Mouse (Mus musculus) telencephalon, adult 2 months (tissue): ENCODE measurements at regions not wholly inside any gene's neighbourhood (a gene's known extent, or its start where the extent isn't known, plus 50 kb on each side); places are given as distances from the start of the nearest gene placed in this dataset.
"Not testable (repeated sequence)": the region's sequence is repeated elsewhere in the genome, so short reads cannot be mapped to it uniquely, and the experiment has no call there.

Experiments used
- DNase-seq: peaks from one replicate; pipeline ENCODE4 v3.0.0-alpha.2; 2011; ENCODE audit warnings: low read depth, low spot score

DNA sequence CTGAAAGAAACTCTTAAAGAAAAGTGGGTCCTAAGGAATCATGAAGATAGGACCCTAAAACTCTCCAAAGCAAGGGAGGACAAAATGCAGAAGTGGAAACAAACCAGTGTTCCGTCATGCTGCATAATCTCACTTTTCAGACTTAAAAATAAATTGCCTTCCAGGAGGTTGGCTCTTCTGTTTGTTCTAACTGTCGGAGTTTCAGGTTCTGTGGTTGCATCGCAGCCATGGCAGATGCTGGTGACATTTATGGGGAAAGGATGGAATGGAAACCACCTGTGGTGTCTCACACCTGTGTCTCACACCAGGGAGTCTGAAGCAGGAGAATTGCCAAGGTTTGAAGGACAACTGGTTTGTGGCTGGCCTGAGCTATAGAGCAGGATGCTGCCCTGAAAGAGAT, 50.9 kb upstream of the Hivep1 start:
- DNase-seq, result no peak

DNA sequence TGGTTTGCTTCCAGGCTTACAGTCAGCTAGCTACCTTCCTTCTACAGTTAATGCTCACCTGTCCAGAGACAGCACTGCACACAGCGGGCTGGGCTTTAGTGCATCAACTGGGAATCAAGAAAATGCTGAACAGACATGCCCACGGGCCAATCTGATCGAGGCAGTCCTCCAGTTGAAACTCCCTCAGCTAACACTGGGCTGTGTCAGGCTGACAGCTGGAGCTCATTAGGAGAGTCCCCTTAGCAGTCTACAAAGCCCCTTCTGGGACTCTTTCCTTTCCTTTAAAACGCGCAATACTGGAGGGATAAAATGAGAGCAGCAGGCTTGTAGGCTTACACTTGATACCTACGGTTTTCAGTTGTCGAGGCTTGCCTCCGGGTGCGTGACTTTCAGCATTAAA, 53.9 kb upstream of the Hivep1 start:
- DNase-seq, result no peak

DNA sequence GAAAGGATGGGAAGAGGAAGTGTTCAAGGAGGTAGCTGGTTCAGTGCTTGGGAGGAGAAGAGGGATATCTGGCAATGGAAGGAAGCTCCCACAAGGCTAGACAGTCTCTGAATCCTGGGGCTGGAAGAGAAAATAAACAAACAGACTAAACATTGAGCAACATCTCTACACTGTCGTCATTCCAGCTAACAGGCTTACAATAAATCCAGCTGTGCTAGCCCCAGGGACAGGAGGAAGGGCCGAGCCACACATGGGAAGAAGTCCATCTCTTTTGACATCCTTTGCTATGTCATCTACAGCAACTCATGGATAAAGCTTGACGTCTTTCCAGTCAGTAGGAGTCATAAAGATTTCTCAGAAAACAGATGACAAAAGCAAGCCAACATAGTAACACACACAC, 57.7 kb upstream of the Hivep1 start:
- no peak for DNase-seq

DNA sequence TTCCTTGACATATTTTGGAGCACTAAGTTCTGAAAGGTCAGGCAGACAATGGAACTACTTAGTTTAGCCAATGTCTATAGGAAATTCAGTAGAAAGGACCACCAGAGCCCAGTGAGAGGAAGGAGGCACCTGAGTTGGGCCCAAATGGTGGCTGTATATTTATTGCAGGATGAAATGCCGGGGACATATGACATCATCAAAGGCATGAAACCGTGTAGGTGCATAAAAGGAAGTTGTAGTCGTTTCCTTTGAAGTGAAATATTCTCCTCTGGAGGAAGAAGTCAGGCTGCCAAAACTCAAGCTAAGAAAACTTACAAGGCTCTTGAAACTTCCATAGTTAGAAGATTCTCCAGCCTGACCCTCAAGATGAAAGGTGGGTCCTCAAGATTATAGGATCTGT, 75.9 kb upstream of the Hivep1 start:
- DNase-seq, result no peak

DNA sequence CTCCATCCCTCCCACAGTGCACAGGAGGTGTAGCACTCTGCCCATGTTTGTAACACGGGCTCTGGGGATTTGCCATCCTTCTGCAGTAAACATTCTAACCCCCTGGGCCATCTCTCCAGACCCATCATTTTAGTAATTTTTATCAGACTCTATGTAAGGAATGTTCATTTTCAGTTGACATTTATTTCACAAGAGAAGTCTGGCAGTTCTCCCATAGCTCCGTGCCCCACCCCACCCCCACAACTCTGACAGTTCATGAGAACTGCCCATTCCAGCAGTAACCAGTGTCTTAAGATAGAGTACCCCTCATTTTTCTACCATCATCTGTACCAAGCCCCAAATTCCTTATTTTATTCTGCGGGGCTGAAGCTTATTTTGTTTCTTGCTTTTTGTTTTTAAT, 88.9 kb upstream of the Hivep1 start:
- DNase-seq, result no peak

DNA sequence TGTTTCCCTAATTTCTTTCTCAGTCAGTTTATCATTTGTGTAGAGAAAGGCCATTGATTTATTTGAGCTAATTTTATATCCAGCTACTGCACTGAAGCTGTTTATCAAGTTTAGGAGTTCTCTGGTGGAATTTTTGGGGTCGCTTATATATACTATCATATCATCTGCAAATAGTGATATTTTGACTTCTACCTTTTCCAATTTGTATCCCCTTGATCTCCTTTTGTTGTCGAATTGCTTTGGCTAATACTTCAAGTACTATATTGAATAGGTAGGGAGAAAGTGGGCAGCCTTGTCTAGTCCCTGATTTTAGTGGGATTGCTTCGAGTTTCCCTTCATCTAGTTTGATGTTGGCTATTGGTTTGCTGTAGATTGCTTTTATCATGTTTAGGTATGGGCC, 90.9 kb upstream of the Hivep1 start:
- DNase-seq, result not testable (repeated sequence)

DNA sequence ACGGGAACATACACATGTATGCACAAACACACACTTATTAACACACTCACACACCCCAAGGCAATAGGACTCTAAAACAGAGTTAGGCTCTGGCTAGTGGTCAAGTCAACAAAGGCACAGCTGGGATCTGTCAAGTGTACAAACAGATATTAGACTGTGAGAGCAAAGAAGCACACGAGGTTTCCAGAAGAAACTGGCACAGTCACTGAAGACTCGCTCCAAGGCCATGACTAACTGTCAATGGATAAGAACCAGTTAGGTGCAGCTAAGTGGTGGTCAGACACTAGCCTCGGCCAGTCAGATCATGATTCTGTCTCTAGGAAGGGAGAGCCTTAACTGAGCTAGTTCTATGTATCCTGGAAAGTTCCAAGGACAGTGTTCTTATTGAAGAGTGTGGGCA, 93.9 kb upstream of the Hivep1 start:
- DNase-seq, result no peak

DNA sequence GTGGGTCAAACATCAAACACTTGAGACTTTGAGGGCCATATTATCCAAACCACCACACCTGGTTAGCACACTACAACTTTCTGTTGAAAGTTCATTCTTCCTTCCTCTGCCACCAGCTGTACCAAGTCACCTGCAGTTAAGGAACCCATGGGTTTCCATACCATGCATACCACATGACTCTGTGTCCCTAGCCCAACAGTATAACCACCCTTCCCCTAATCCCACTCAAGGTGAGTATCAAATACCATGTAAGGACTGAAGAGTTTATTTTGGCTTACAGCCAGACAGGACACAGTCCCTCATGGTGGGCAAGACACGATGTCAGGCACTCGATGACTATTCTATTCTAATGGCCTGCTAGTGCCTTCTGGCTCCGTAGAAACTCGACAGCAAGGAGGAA, 95.9 kb upstream of the Hivep1 start:
- DNase-seq, result no peak

DNA sequence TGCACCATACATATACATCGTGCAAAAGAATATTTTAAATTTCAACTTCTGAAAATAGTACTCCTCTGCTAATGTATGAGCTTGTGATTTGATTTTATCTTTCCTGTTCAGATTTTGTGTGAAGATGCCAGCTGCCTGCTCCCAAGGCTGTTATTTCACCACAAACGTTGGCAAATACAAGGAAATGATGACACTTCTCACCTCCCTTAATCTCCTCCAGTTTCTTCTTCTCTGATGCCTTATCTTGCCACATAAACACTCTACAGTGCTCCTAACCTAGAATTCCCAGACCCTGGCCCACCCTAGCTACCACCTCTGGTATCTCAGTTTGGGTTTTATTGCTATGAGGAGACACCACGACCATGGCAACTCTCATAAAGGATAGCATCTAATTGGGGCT, 96.6 kb upstream of the Hivep1 start:
- no peak for DNase-seq

DNA sequence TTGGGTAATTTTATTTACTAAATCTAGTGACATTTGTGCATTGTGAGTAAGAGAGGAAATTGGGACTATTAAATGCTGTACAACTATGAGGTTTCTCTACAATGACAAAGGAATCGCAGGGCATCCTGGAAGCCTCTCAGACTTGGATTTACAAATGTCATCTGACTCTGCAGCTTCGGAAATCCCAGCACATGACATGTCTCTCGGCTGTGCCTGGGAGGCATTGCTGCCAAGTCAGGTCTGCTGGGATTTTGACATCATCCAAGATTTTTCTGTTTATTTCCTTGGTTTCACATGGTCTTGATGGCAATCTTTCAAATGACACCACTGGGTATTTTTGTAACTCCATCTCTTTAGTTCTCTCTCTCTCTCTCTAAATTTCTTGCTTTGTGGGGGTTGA, 99.4 kb upstream of the Hivep1 start:
- no peak for DNase-seq

DNA sequence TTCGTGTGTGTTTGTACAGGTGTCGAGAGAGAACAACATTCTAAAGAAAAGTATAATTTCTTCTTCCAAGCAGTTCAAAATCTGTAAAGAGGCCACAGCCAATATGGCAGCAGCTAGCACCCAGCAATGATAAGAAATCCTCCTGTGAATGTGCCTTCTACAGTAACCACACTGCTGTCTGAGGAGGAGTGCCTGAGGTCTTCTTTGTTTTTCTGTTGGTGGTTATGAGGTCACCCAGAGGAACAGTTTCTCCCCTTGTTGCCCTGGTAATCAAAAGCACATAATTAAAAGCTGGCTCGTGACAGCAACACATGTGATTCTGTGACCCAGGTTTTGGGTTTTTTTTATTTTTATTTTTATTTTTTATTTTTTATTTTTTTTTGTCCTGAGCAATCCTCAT, 100.8 kb upstream of the Adtrp start:
- DNase-seq, result no peak

DNA sequence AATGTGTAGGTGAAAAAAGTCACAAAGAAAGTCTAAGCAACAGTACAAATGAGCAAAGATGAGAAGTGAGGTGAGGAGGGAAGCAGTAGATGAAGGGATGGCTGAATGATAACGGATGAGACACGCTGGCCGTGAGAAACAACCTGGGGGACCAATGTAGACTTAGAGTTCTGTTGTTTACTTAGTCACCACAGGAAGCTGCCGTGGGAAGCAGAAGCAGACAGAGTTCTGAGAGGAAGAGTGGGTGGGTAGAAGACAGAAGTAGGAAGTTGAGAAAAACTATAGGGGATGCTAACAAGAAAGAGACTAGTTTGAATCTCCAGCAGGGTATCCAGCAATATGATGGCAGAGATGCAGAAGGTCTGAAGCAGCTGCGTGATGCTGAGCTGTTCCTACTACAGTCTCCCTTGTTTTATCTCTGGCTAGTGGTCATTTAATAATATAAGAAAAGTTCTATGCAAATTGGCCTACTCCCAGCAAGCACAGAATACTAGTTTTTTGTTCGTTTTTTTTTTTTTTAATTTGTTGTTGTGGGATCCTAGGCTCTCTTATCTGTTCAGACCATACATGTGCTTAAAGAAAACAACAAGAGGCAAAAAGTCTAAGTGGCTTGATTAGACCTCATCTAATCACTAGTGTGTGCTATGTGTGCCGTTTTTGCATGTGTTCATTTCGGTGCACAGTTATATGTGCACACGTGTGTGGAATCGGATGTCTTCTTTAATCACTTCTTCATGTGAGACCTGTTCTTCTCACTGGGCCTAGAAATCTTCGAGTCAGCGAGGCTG, 85.0 kb upstream of the Adtrp start:
- DNase-seq, result peak; percentile 15

DNA sequence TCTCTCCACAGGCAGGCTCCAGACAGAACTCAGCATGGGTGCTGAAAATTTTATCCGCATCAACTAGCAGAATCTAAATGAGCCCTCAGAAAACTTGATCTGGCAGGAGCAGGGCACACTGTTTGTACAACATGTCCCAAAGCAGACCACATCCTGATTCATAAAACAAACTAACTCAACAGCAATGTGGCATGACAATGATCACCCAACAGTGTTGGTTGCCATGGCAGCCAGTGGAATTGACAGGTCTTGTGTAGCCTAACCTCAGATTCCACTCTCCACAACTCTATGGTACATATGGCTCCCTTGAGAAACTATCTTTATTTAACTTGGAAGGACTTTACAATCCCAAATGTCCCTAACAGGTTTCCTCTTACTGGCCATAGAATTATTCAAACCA, 82.3 kb upstream of the Adtrp start:
- no peak for DNase-seq

DNA sequence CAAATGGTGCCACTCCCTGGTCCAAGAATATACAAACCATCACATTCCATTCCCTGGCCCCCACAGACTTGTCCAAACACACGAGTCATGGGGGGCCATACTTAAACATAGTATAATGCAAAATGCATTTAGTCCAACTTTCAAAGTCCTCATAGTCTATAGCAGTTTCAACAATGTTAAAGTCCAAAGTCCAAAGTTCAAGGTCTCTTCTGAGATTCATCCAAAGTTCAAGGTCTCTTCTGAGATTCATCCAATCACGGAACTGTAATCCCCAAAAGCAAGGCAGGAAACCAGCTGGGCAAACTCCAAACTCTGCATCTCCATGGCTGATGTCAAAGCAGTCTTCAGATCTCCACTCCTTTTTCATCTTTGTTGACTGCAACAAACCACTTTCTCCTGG, 78.4 kb upstream of the Adtrp start:
- DNase-seq, result not testable (repeated sequence)

DNA sequence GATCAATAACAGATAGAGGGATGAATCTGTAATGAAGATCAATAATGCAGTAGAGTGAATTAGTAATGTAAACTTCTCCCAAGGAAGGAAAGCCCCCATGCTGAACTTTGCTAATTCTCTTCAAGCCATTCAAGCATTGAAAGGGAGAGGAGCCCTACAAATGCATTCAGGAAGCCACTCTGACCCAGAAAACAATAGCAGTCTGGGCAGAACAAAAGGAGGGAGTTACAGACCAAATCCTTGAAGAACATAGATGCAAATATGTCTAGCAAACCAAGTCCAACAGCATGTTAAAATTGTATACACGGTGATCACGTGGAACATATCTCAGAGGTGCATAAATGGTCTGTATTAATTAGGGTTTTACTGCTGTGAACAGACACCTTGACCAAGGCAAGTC, 77.7 kb upstream of the Adtrp start:
- DNase-seq, result no peak

DNA sequence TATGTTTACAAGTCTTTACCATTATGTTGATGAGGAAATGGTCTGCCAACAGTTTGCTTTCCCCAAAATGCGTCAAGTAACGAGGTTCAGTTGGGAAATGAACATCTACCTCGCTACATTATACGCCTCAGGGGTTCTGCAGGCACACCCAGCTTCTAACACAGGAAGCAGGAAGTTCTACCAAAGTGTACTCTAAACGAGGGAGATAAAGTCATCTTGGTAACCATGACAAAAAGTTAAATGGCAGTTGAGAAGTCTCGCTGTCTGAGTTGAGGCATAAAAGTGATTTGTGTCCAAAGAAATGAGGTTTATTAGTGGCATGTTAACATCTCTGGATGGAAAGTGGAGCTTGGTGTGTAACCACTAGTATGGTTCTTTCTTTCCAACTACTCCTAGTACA, 73.7 kb upstream of the Adtrp start:
- no peak for DNase-seq

DNA sequence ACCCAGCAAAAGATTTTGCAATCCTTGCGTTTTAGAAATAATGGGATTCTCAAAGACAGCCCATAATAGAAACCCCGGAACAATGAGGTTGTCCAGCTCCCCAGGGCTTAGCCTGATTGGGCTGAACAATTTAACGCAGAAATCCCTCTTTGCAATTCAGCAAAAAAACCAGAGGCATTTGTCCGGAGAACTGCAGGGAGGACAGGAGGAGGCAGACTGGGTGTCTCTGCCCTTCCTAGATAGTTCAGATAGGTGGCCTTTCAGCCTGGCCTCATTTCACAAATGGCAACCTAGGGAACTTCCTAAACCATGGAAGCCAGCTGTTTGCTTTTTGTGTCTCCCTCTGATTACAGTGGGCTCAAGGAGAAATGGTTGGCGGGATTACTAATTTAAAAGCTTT, 71.0 kb upstream of the Adtrp start:
- no peak for DNase-seq

DNA sequence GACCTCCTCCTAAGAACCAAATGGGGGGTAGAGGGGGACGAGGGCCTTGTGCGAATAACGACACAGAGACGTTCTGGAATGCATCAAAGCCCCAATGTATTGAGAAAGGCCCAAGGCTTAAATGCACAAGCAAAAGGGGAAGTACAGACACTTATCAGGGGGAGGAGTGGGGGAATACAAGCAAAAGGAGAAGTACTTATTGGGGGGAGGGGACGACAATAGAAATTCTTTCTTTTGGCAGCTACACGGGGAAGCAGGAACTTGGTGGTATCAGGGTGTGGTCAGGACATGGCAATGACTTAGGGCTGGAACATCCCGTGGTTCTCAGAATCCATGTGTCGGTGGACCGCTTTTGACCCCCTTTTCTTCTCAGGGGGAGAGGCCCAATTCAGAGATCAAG, 68.3 kb upstream of the Adtrp start:
- not testable (repeated sequence) for DNase-seq

DNA sequence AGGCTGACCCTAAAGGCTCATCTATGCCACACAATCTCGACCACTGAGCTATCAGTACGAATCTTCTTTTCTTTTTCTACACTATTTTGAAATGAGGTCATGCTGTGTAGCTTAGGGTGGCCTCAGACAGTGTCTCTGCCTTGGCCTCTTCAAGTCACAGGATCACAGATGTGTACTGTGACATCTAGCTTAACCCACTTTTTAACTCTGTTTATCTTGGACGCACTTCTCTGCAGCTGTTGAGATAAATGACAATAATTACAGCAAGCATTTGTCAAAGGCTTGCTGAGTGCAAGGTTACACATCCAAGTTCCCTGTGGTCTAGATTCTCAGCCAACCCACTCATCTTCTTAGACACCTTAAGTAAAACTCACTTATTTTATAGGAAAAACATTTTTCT, 63.3 kb upstream of the Adtrp start:
- DNase-seq, result no peak

DNA sequence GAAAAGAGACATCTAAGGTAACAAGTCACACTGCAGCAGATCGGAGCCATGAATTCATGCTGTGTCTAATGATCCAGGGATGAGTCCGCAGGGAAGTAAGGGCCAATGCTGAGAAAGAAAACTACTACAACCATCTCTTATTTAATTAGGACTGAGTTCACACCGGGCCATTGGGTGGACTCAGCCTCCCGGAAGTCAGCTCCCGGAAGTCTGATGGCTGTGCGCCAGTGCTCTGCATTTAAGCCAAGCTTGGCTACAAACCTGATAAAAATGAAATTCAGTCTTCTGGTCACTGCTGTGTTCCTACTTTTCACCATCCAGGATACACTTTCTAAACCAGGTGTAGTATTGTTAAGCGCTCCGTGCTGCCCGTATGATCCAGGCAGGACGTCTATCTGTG, 62.8 kb upstream of the Adtrp start:
- no peak for DNase-seq

DNA sequence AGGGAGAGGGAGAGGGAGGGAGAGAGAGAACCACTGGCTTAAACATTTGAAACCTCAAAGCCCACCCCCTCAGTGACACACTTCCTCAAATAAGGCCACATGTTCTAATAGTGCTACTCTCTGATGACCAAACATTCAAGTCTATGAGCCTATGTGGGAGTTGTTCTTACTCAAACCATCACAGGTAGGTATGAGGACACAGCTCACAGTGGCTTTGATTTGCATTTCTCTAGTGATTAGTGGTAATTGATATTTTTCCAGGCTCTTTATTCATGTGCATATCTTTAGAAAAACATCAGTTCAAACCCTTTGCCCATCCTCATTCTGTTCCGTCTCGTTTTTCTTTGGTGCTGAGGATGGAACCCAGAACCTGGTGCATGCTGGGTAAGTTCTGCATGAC, 59.5 kb upstream of the Adtrp start:
- DNase-seq, result no peak

DNA sequence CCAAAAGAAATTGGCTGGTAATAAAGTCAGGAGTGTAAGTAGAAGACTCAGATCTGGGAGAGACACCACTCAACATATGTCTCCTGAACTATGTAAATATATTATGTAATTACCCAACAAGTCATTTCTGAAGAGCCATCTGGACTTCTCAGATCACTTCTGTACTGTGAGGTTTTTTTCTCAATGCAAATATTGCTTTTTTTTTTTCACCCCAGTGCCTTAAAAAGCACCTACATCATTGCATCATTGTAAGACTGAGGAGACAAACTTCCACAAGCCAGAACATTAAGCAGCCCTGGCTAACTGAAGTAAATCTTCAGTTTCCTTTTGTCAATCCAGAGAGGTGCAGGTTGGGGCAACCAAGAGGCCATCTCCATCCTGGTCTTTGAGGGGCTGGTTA, 55.8 kb upstream of the Adtrp start:
- DNase-seq, result peak; percentile 84

DNA sequence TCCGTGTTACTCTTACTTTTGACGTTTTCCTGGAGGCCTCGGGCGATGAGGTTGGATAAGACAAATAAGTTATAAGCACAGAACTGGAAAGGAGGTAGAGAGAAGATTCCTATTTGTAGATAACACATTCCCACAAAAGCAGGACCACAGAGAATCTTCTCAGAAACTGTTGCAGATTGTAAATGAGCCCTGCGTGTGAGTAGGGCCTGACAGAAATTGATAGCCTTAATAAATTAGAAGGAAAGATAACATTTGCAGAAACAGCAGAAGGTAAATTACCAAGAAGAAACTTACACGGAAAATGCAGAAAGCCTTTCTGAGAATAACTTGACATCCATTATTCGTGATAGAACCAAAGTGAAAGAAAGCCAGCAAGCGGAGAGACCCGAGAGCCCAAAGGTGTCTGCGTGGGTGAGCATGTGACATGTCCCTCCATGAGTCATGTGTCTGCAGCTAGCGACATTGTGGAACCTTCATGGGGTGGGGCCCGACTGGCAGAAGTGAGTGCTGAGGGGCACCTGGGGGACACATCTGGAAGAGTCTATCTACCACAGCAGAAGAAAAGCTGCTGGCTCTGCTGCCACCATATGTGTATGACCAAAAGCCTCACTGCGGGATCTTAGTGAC, 52.5 kb upstream of the Adtrp start:
- DNase-seq, result no peak

DNA sequence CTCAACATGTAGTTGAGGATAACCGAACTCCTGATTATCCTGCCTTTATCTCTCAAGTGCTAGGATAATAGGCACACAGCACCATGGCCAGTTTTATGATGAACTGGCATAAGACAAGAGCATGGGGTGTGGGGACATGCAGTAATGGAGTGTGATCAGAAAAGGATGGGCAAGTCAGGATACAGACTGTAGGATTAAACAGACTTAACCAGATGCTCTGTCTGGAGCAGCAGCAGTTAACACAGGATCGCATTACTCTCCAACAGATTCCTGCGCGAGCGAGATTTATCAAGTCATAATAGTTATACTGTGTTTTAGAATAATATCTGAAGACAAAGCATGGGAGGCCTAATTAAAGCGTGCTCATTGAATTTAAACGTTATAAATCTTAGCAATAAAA, 51.8 kb upstream of the Adtrp start:
- DNase-seq, result no peak
